Mouse (Mus musculus) neural tube, postnatal 0 days (tissue): Measurements from ENCODE around the gene Tnfrsf11a. TPM values are rescaled to one million over a fixed set of nuclear protein-coding genes. Genes with fewer than 3 reads are reported as not detected.

Experiments used
- polyA plus RNA-seq: library from polyadenylated mRNA; unstranded; fragments of >200 nt; fragmentation: Nextera tagmentation; extraction: Ambion mirVana; gene quantifications from 2 replicates; pipeline ENCODE4 v1.2.1, GENCODE M21; 2015

Gene Tnfrsf11a
- polyA plus RNA-seq, result 1.8 and 1.9 TPM in 2 replicates

GRCm38 (mm10) chr1:105780457-105781364, at the start of gene Tnfrsf11a:
Tnfrsf11a (plus strand) TSS chr1:105780718.

Other genes with a start within 250 kb of the Tnfrsf11a start
- gene Pign, start 117.0 kb upstream of the Tnfrsf11a start, polyA plus RNA-seq, result 7.3 and 9.2 TPM in 2 replicates
- gene Relch, start 116.9 kb upstream of the Tnfrsf11a start, polyA plus RNA-seq, result 36.8 and 38.7 TPM in 2 replicates
- gene Zcchc2, start 209.7 kb downstream of the Tnfrsf11a start, polyA plus RNA-seq, result 2.5 and 3.1 TPM in 2 replicates